Mouse (Mus musculus): ENCODE results near the gene Nuak2. TPM values are rescaled to one million over a fixed set of nuclear protein-coding genes. Genes with fewer than 3 reads are reported as not detected.

The Nuak2 gene
- polyA plus RNA-seq, 1 experiment: 1.1 TPM

DNA sequence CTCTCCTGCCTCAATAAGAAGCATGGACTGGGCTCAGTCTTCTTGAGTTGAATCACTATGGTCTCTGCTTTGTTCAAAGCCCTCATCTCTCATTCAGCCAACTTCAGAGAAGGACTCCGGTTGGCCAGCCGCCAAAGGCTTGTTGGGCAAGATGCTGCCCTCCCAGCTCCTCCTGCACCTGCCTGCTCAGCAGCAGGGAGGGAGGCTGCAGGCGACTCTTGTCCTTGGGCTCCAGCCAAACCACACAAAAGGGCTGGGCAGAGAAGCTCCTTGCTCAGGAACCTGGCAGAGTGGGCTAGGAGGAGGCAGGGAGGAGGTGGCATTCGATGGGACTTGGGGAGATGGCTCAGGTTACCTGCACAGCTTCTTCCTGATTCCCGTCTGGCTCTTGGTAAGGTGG is 3.3 kb downstream of the Nuak2 start:
- Histone ChIP-seq H3K4me1 (ENCODE audit: control insufficient read depth, insufficient read depth, low read length) (0 out of 2 replicates have a peak, but pooled peaks cover 3% of the 10 kb centered on the region), H3K27ac (ENCODE audit: insufficient read depth, low read length) (no peak overlapping the region), H3K4me3 (ENCODE audit: insufficient read depth, low read length) (no peak overlapping the region)
- no peak for TF ChIP-seq POLR2A (IDR thresholded peaks at IDR 0.05; ENCODE audit: extremely low read depth, insufficient read depth, low read length)
- no peak for TF ChIP-seq CTCF (IDR thresholded peaks at IDR 0.05; ENCODE audit: extremely low read depth, insufficient read depth, low read length)

DNA sequence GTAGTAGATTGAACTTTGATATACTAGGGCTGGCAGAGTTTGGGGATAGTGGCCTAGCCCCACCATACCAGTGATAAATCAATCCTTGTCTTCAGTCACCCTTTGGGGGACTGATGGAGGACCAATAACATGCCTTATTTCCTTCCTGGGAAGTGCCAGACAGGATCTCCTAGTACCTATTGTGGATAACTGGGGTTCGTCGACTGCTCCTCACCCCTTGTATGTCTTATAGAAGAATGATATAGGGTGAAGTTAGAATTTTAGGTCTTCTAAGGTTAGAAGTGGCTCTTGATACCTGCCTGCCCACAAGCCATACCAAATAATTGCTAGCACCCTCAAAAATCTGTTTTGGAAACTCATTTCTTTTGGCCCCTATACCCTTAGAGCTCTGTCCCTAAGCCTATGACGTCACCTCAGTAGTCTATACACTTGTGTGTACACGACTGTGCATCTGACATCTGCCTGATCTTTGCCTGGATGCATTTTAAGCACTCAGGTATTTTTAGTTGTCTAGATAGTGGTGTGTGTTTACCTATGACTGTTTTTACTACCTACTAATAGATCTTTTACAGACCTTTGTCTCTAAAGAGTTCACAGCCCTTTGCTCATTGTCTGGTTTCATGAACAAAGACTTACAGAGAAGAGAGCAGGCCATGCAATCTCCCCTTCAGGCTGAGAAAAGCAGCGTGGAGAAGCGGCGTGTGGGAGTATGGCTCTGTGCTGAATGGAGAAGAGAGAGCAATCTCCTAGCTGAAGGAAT is 6.1 kb downstream of the Nuak2 start:
- TF ChIP-seq CTCF (IDR thresholded peaks at IDR 0.05; ENCODE audit: extremely low read depth, insufficient read depth, low read length) (no peak), POLR2A (IDR thresholded peaks at IDR 0.05; ENCODE audit: extremely low read depth, insufficient read depth, low read length) (no peak)
- 0 out of 2 replicates have a peak, but pooled peaks cover 3% of the 10 kb centered on the region for H3K4me1 ChIP-seq (ENCODE audit: control insufficient read depth, insufficient read depth, low read length)
- no peak overlapping the region for H3K4me3 ChIP-seq (ENCODE audit: insufficient read depth, low read length)
- no peak overlapping the region for H3K27ac ChIP-seq (ENCODE audit: insufficient read depth, low read length)

DNA sequence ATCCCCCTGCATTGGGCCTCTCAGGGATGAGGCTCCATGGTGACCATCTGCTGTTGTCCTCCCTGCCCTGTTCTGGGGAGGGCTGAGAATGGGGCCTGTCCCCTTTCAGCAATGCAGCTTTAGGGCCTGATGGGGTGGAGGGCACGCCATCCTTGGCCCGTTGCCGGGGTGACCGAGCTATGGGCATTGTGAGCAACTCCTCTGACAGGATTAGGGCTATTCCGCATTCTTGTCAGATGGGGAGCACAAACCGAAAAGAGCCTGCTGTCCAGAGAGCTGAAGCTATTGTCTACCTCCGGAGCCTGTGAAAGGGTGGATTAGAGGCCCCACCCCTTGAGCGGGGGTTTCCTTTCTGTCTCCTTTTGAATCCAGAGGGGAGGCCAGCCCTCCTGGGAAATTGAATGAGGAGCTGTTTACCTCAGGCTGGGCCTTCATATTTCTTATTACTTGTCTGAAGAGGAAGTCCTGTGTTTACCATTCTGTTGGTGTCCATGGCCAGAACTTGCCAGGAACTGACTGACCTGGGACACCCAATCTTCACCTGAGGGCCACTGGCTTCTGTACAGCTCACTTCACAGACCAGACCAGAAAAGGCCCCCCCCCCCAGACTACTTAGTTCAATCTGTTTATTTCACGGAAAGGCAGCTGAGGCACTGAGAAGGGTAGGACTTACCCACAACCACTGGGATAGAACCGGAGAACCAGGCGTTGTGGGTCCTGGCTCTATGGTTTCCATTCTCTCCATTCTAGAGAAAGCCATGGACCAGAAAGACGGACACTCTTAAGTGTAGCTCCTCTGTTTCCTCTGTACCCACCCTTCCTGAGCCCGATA is 7.0 kb downstream of the Nuak2 start:
- no peak for TF ChIP-seq CTCF (IDR thresholded peaks at IDR 0.05; ENCODE audit: extremely low read depth, insufficient read depth, low read length)
- TF ChIP-seq POLR2A (IDR thresholded peaks at IDR 0.05; ENCODE audit: extremely low read depth, insufficient read depth, low read length): no peak
- Histone ChIP-seq H3K4me3 (ENCODE audit: insufficient read depth, low read length) (no peak overlapping the region), H3K4me1 (ENCODE audit: control insufficient read depth, insufficient read depth, low read length) (0 out of 2 replicates have a peak, but pooled peaks cover 3% of the 10 kb centered on the region), H3K27ac (ENCODE audit: insufficient read depth, low read length) (no peak overlapping the region)

DNA sequence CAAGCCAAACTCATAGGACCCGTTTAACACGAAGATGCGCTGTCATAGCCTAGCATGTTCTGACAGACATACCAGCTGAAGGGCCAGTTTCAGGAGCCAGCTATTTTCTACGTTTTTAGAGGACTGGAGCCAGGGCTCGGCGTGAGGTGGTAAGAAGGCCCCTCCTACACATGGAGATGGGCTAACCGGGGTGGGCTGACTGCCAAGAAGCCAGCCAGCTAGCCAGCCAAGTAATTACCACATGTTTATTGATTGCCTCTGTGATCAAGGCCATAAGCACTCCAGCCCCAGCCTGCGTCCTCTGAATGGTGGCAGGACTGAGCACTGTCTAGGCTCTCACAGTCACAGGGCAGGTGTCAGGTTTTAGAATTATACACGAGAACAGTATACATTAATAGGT is 10.9 kb downstream of the Nuak2 start:
- Histone ChIP-seq H3K27ac (ENCODE audit: insufficient read depth, low read length) (no peak overlapping the region), H3K4me1 (ENCODE audit: control insufficient read depth, insufficient read depth, low read length) (0 out of 2 replicates have a peak, but pooled peaks cover 3% of the 10 kb centered on the region)

DNA sequence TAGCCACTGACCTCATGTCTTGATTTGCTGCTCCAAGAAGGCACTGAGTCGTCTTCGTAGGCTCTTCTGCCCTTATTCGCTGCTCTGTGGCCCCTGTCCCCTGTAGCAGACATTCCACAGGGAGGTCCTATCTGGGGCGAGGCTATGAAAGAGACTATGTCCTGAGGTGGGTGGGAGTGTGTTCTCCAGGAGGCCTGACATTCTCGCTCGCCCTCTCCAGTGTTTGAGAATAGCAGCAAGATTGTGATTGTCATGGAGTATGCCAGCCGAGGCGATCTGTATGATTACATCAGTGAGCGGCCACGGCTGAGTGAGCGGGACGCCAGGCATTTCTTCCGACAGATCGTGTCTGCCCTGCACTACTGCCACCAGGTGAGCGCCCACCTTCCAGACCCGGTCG is 11.6 kb downstream of the Nuak2 start:
- TF ChIP-seq POLR2A (IDR thresholded peaks at IDR 0.05; ENCODE audit: extremely low read depth, insufficient read depth, low read length) (no peak), CTCF (IDR thresholded peaks at IDR 0.05; ENCODE audit: extremely low read depth, insufficient read depth, low read length) (no peak)
- Histone ChIP-seq H3K4me3 (ENCODE audit: insufficient read depth, low read length) (no peak overlapping the region), H3K27ac (ENCODE audit: insufficient read depth, low read length) (no peak overlapping the region), H3K4me1 (ENCODE audit: control insufficient read depth, insufficient read depth, low read length) (0 out of 2 replicates have a peak, but pooled peaks cover under 1% of the 10 kb centered on the region)

More for the DNA sequence above, 10.9 kb downstream of the Nuak2 start:
- no peak overlapping the region for H3K4me3 ChIP-seq (ENCODE audit: insufficient read depth, low read length)
- TF ChIP-seq CTCF (IDR thresholded peaks at IDR 0.05; ENCODE audit: extremely low read depth, insufficient read depth, low read length): no peak
- TF ChIP-seq POLR2A (IDR thresholded peaks at IDR 0.05; ENCODE audit: extremely low read depth, insufficient read depth, low read length): no peak

DNA sequence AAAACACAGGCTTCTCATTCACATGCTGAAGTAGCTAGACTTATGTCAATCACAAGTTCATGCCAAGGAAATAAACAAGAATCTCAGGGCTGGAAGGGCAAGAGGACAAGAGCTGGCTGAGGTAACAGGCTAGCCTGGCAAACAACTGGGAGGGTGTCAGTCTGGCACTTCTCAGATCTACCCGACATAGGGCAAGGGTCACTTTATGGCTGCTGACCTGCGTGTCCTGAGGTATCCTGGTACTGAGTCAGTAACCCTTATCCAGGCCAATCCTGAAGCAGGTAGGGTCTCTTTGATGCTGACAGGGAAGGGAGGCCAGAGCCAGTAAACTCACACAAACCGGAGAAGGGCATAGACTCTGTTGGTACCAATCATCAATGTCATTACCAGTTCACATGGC is 12.6 kb downstream of the Nuak2 start:
- TF ChIP-seq CTCF (IDR thresholded peaks at IDR 0.05; ENCODE audit: extremely low read depth, insufficient read depth, low read length) (no peak), POLR2A (IDR thresholded peaks at IDR 0.05; ENCODE audit: extremely low read depth, insufficient read depth, low read length) (no peak)
- Histone ChIP-seq H3K27ac (ENCODE audit: insufficient read depth, low read length) (no peak overlapping the region), H3K4me1 (ENCODE audit: control insufficient read depth, insufficient read depth, low read length) (no peaks in the 10 kb centered on the region), H3K4me3 (ENCODE audit: insufficient read depth, low read length) (no peak overlapping the region)

DNA sequence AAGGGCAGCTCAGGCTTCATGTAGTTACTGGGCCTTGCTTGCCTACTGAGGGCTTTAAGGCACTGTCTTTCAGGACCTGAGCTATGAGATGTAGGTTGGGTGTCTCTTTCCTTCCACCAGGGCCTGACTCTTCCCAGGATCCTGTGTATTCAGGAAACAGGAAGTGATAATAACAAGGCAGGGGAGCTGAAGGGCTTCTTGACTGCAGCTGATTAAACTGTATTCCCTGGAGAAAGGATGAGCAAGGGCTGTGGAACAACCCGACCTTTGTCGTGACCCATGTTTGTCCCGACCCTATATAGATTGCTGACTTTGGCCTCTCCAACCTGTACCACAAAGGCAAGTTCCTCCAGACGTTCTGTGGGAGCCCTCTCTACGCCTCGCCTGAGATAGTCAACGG is 13.7 kb downstream of the Nuak2 start:
- Histone ChIP-seq H3K4me3 (ENCODE audit: insufficient read depth, low read length) (no peak overlapping the region), H3K4me1 (ENCODE audit: control insufficient read depth, insufficient read depth, low read length) (no peaks in the 10 kb centered on the region), H3K27ac (ENCODE audit: insufficient read depth, low read length) (no peak overlapping the region)
- TF ChIP-seq CTCF (IDR thresholded peaks at IDR 0.05; ENCODE audit: extremely low read depth, insufficient read depth, low read length) (no peak), POLR2A (IDR thresholded peaks at IDR 0.05; ENCODE audit: extremely low read depth, insufficient read depth, low read length) (no peak)

DNA sequence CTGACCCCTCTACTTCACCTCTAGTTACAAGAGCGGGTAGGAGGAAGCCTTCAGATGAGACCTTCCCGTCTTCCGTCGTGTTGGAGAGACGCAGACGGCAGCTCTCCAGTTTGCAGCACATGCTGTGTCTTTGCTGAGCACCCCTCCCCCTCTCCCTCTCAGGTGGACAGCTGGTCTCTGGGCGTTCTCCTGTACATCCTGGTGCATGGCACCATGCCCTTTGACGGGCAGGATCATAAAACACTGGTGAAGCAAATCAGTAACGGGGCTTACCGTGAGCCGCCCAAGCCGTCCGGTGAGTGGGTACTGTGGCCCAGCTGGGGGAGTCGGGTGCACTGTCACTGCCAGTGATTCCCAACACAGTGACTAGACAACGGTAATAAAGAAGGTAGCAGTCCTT is 14.5 kb downstream of the Nuak2 start:
- H3K27ac ChIP-seq (ENCODE audit: insufficient read depth, low read length): no peak overlapping the region
- H3K4me3 ChIP-seq (ENCODE audit: insufficient read depth, low read length): no peak overlapping the region
- TF ChIP-seq CTCF (IDR thresholded peaks at IDR 0.05; ENCODE audit: extremely low read depth, insufficient read depth, low read length): no peak
- TF ChIP-seq POLR2A (IDR thresholded peaks at IDR 0.05; ENCODE audit: extremely low read depth, insufficient read depth, low read length): no peak
- H3K4me1 ChIP-seq (ENCODE audit: control insufficient read depth, insufficient read depth, low read length): no peaks in the 10 kb centered on the region

DNA sequence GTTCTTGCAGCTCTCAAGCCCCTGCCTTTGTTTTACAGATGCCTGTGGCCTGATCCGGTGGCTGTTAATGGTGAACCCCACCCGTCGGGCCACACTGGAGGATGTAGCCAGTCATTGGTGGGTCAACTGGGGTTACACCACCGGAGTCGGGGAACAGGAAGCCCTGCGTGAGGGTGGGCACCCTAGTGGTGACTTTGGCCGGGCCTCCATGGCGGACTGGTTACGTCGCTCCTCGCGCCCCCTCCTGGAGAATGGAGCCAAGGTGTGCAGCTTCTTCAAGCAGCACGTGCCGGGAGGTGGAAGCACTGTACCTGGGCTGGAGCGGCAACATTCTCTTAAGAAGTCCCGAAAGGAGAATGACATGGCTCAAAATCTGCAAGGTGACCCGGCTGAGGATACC is 15.4 kb downstream of the Nuak2 start:
- Histone ChIP-seq H3K4me3 (ENCODE audit: insufficient read depth, low read length) (no peak overlapping the region), H3K27ac (ENCODE audit: insufficient read depth, low read length) (no peak overlapping the region), H3K4me1 (ENCODE audit: control insufficient read depth, insufficient read depth, low read length) (no peaks in the 10 kb centered on the region)
- TF ChIP-seq CTCF (IDR thresholded peaks at IDR 0.05; ENCODE audit: extremely low read depth, insufficient read depth, low read length): no peak
- TF ChIP-seq POLR2A (IDR thresholded peaks at IDR 0.05; ENCODE audit: extremely low read depth, insufficient read depth, low read length): no peak

Data from cortical plate, adult 2 months (tissue).